In genomic region chr2:159250993-159251665, GRCm38 (mm10) we compare ENCODE assay signal across 16 mouse cellular contexts.
A peak's percentile ranks its signal among the peaks of the same experiment; 100 is the strongest.
DNase-seq lines count a peak whose midpoint lies in the region; ATAC-seq and TF ChIP-seq lines count a peak whose summit lies in the region.
"Had no signal": no experiment of that assay in that cellular context is flagged by ENCODE, and none has a peak within 500 bp of the region (broad histone marks: within the 10 kb centered on the region; RNA-seq: fewer than 3 reads in every experiment).

No protein-coding gene starts in this region.

- no peaks in the 10 kb centered on the region for H3K9me3 ChIP-seq in kidney, postnatal 0 days (replicated peaks; ENCODE audit: low read length)
- no peaks in the 10 kb centered on the region for H3K9me3 ChIP-seq in midbrain, embryonic 14.5 days (ENCODE audit: control insufficient read depth, low read length)
- no peaks in the 10 kb centered on the region for H3K9me3 ChIP-seq in midbrain, embryonic 10.5 days (replicated peaks)
- H3K9me3 ChIP-seq: embryonic facial prominence, embryonic 12.5 days; forebrain, embryonic 15.5 days; heart, embryonic 13.5 days; hindbrain, embryonic 15.5 days had no signal

- no peaks in the 10 kb centered on the region for H3K4me1 ChIP-seq in kidney, postnatal 0 days (replicated peaks; ENCODE audit: insufficient read depth, low read length)
- no peaks in the 10 kb centered on the region for H3K4me1 ChIP-seq in midbrain, embryonic 14.5 days (ENCODE audit: control insufficient read depth, insufficient read depth, low read length)
- H3K4me1 ChIP-seq in midbrain, embryonic 10.5 days: no peaks in the 10 kb centered on the region
- H3K4me1 ChIP-seq: hindbrain, embryonic 15.5 days had no signal

- no peaks in the 10 kb centered on the region for H3K27me3 ChIP-seq in kidney, postnatal 0 days (ENCODE audit: insufficient read depth, low read length)
- no peaks in the 10 kb centered on the region for H3K27me3 ChIP-seq in midbrain, embryonic 14.5 days (ENCODE audit: control insufficient read depth, insufficient read depth, low read length)
- no peaks in the 10 kb centered on the region for H3K27me3 ChIP-seq in midbrain, embryonic 10.5 days (ENCODE audit: low read depth, poor library complexity, severe bottlenecking)
- H3K27me3 ChIP-seq: embryonic facial prominence, embryonic 12.5 days; forebrain, embryonic 15.5 days; heart, embryonic 13.5 days; hindbrain, embryonic 15.5 days had no signal

- 37% methylated on average over 6 of the region's 6 CpGs for WGBS in kidney, postnatal 0 days
- 74% methylated on average over 6 of the region's 6 CpGs for WGBS in midbrain, embryonic 14.5 days
- WGBS in midbrain, embryonic 10.5 days: 75% methylated on average over 6 of the region's 6 CpGs

- H3K27ac ChIP-seq in kidney, postnatal 0 days: no peak overlapping the region
- no peak overlapping the region for H3K27ac ChIP-seq in midbrain, embryonic 14.5 days (replicated peaks; ENCODE audit: low read depth, low read length)
- no peak overlapping the region for H3K27ac ChIP-seq in midbrain, embryonic 10.5 days (replicated peaks)
- H3K27ac ChIP-seq: embryonic facial prominence, embryonic 12.5 days; heart, embryonic 13.5 days; hindbrain, embryonic 15.5 days had no signal

- peak; percentile 4 for DNase-seq in embryo, embryonic 11 days
- no peak for DNase-seq in embryo, embryonic 10 days (ENCODE audit: low spot score)
- peak; percentile 59 for DNase-seq in kidney, postnatal 0 days (ENCODE audit: low spot score)
- no peak for DNase-seq in kidney, adult 11 months
- DNase-seq in midbrain, embryonic 14.5 days: peak; percentile 18
- no peak for DNase-seq in midbrain, embryonic 10.5 days (ENCODE audit: low spot score)
- no peak for DNase-seq in adrenal gland, postnatal 14 days
- DNase-seq: adrenal gland, postnatal 10 days; cerebellum, adult 2 months; cerebellum, postnatal 14 days; gastrocnemius, postnatal 36 days; heart, postnatal 36 days had no signal

- H3K4me2 ChIP-seq in kidney, postnatal 0 days (ENCODE audit: low read length): no peak overlapping the region
- no peak overlapping the region for H3K4me2 ChIP-seq in midbrain, embryonic 14.5 days (ENCODE audit: low read length)
- H3K4me2 ChIP-seq: embryonic facial prominence, embryonic 12.5 days; forebrain, embryonic 15.5 days; heart, embryonic 13.5 days; hindbrain, embryonic 15.5 days had no signal

- ATAC-seq in kidney, postnatal 0 days (replicated peaks; ENCODE audit: low FRiP score, low read depth): no peak
- no peak for ATAC-seq in midbrain, embryonic 14.5 days (ENCODE audit: low FRiP score, low TSS enrichment)
- ATAC-seq: forebrain, embryonic 15.5 days had no signal

- no peak overlapping the region for H3K4me3 ChIP-seq in kidney, postnatal 0 days (replicated peaks; ENCODE audit: low read depth, low read length)
- no peak overlapping the region for H3K4me3 ChIP-seq in midbrain, embryonic 14.5 days (replicated peaks; ENCODE audit: low read depth, low read length)
- no peak overlapping the region for H3K4me3 ChIP-seq in midbrain, embryonic 10.5 days
- H3K4me3 ChIP-seq: embryonic facial prominence, embryonic 12.5 days; forebrain, embryonic 15.5 days; heart, embryonic 13.5 days; hindbrain, embryonic 15.5 days had no signal

- H3K36me3 ChIP-seq in kidney, postnatal 0 days (ENCODE audit: insufficient read depth, low read length): no peaks in the 10 kb centered on the region
- no peaks in the 10 kb centered on the region for H3K36me3 ChIP-seq in midbrain, embryonic 14.5 days (ENCODE audit: control insufficient read depth, insufficient read depth, low read length)
- H3K36me3 ChIP-seq in midbrain, embryonic 10.5 days: no peaks in the 10 kb centered on the region
- H3K36me3 ChIP-seq: embryonic facial prominence, embryonic 12.5 days; forebrain, embryonic 15.5 days; heart, embryonic 13.5 days; hindbrain, embryonic 15.5 days had no signal

- TF ChIP-seq CTCF in kidney, postnatal 0 days (IDR thresholded peaks at IDR 0.05; ENCODE audit: low read depth): no peak

- H3K9ac ChIP-seq in kidney, postnatal 0 days (ENCODE audit: low read depth, low read length): no peak overlapping the region
- H3K9ac ChIP-seq in midbrain, embryonic 14.5 days (replicated peaks; ENCODE audit: low read length): no peak overlapping the region
- H3K9ac ChIP-seq: embryonic facial prominence, embryonic 12.5 days; forebrain, embryonic 15.5 days; heart, embryonic 13.5 days; hindbrain, embryonic 15.5 days had no signal

Comparison
In these comparisons a context has a peak if more than half of its experiments do, and no peak if none do; other contexts are left out.
1. DNase-seq: peak in embryo, embryonic 11 days (single experiment), kidney, postnatal 0 days (single experiment) and midbrain, embryonic 14.5 days (single experiment); none in embryo, embryonic 10 days (single experiment), kidney, adult 11 months (single experiment), midbrain, embryonic 10.5 days (single experiment) and adrenal gland, postnatal 14 days (single experiment).